In the genomic region with DNA sequence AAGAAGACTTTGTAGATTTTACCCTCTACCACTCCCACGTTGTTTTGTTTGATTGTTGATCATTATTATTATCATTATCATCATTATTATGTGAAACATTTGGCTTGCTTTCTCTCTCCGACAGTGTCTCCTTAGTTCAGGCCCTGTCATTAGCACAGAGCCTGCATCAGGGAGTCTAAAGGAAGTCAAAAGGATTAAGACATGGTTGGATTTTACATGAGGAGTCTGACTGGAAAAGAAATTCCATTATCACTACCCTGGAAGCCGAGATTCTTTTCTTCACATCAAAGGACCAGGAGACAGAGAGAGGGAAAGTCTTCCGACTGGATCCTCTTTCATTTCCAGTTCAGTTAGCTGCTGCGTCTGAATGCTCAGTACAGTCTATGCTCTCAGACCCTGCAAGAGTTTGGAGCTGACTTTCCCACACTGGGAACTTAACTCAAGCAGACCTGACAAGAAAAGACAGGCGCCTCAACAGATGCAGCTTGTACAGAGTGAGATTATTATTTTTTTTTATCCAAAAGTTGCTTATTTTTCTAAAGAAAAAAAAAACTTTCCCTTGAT, we compare ENCODE assay signal across 19 mouse cellular contexts.
"Had no signal": no experiment of that assay in that cellular context is flagged by ENCODE, and none has a peak within 500 bp of the region (broad histone marks: within the 10 kb centered on the region; RNA-seq: fewer than 3 reads in every experiment).

No protein-coding gene starts in this region.

- H3K4me3 ChIP-seq: layer of hippocampus, adult 2 months; limb, embryonic 10.5 days; liver, embryonic 15.5 days; megakaryocyte, embryonic 14.5 days; neural tube, embryonic 12.5 days; stomach, embryonic 15.5 days had no signal

- H3K9ac ChIP-seq: liver, embryonic 15.5 days; neural tube, embryonic 12.5 days; stomach, embryonic 15.5 days had no signal

- H3K36me3 ChIP-seq: limb, embryonic 10.5 days; liver, embryonic 15.5 days; neural tube, embryonic 12.5 days; stomach, embryonic 15.5 days had no signal

- H3K27ac ChIP-seq: kidney, postnatal 0 days; layer of hippocampus, adult 2 months; limb, embryonic 10.5 days; liver, embryonic 15.5 days; macrophage; neural tube, embryonic 12.5 days; stomach, embryonic 15.5 days had no signal

- DNase-seq: kidney, adult 11 months; kidney, adult 9 months; kidney, postnatal 4 days; lung, adult 2 months; lung, postnatal 10 days; retina, postnatal 1 day; right cerebral cortex, postnatal 4 days; spleen, adult 18-20 months; thymus, adult 2 months; thymus, postnatal 25 days had no signal

- H3K9me3 ChIP-seq: limb, embryonic 10.5 days; liver, embryonic 15.5 days; neural tube, embryonic 12.5 days; stomach, embryonic 15.5 days had no signal

- H3K27me3 ChIP-seq: liver, embryonic 15.5 days; megakaryocyte, embryonic 14.5 days; neural tube, embryonic 12.5 days; stomach, embryonic 15.5 days had no signal

- H3K4me2 ChIP-seq: liver, embryonic 11.5 days; liver, embryonic 15.5 days; neural tube, embryonic 12.5 days; stomach, embryonic 15.5 days had no signal

- H3K4me1 ChIP-seq: limb, embryonic 10.5 days; liver, embryonic 15.5 days; megakaryocyte, embryonic 14.5 days; neural tube, embryonic 12.5 days; stomach, embryonic 15.5 days had no signal
